Mouse (Mus musculus): ENCODE measurements around the gene Gsta1.
"Not testable (repeated sequence)": the region's sequence is repeated elsewhere in the genome, so short reads cannot be mapped to it uniquely, and the experiment has no call there.

The Gsta1 gene

DNA sequence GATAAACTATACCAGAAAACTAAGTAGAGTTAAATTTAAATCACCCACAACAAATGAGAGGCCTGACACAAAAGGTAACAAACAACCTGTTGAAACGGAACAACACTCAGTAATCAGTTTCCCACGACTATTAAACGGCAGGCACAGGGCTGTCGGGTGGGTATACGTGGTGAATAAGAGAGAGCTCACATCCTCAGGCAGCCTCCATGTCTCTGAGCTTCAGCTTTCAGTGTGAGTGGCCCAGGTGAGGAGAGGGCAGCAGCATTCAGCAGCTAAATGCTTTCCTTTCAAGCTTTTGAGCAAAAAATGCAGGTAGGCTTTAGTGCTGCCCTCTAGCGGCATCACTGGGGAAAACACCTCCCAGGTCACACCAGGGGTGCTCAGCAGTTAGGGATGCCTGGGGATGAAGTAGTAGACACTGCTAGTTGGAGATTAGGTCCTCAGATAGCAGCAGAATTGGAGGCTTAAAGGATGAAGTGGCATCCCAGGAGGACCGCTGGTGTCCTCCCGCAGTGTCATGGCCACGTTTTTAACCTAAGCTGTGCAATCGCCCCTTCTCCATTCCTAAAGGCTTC is 2.8 kb downstream of the Gsta1 start:
- in situ Hi-C loops (cut with MseI, MboI), result not testable (repeated sequence)

DNA sequence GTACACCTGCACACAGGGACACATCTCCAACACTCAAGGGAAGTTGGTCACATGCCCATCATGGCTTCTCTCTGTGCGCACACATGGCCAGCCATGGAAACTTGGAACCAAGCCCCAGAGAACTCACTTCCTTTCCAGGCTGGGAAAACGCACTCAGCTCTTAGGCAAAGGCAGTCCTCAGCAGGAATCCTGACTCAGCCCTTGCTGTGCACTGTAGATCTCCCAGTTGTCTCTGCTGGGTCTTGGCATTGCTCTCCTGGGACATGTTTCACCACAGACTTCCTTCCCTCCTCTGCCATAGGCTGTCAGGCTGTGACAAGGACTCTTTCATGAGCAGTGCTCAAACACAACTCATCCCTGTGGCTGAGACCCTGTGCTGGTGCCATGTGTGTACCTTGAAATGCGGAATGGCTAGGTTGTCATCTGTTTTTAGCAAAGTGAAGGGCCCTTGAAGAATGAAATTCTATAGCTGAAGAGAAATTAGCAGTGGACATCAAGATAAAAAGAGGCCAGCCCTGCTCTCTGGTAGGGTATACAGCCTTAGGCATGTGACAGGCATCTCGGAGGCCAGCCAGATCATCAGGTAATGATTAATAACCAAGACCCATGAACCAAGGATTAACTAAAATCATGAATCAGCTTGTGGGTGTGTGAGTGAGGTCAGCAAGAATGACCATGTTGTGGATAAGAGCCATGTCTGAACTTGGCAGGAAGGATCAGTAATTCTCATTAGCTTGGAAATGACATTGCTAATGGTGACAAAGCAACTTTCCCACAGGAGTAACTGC is 25.4 kb downstream of the Gsta1 start:
- in situ Hi-C loops (cut with MseI, MboI), result not testable (repeated sequence)

DNA sequence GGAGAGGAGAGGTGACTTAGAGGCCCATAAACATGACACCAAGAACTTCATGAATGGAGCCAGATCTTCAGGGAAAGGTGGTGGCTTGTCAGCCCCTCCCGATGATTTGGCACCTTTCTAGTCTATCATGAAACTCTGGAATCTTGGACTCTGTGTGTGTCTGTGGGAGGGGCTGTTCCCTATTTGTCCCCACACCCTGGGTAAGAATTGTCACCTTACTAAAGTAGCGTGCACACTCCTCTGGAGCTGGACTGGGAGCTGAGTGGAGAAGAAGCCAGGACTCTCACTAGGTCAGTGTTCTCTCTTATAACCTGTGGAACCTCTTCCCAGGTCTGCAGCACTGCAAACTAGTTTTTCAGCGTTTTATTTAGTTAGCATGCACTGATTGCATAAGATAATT is 26.5 kb downstream of the Gsta1 start, which contains the start of gene Gm3776:
Gene Gm3776, plus strand, starts transcription at position 216 of the 400 bp plus-strand sequence.
- in situ Hi-C loops (cut with MseI, MboI), result not testable (repeated sequence)

DNA sequence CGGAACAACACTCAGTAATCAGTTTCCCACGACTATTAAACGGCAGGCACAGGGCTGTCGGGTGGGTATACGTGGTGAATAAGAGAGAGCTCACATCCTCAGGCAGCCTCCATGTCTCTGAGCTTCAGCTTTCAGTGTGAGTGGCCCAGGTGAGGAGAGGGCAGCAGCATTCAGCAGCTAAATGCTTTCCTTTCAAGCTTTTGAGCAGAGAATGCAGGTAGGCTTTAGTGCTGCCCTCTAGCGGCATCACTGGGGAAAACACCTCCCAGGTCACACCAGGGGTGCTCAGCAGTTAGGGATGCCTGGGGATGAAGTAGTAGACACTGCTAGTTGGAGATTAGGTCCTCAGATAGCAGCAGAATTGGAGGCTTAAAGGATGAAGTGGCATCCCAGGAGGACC is 29.2 kb downstream of the Gsta1 start:
- in situ Hi-C loops (cut with MseI, MboI), result not testable (repeated sequence)

DNA sequence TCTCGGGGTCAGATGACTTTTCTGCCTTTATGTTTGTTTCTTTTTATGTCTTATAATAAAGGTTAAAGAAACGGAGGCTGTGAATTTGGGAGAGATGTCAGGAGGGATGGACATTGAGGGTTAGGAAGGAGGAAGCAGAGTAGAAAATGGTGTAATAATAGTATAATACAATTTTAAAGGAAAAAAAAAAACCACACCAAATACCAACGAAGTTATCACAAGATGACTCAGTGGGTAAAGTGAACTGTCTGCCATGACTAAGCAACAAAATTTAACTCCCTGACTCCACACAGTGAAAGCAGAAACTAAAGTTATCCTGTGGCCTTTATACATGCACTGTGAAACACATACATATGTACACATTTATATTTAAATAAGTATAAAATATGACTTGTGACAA is 40.5 kb downstream of the Gsta1 start:
- in situ Hi-C loops (cut with MseI, MboI), result not testable (repeated sequence)

DNA sequence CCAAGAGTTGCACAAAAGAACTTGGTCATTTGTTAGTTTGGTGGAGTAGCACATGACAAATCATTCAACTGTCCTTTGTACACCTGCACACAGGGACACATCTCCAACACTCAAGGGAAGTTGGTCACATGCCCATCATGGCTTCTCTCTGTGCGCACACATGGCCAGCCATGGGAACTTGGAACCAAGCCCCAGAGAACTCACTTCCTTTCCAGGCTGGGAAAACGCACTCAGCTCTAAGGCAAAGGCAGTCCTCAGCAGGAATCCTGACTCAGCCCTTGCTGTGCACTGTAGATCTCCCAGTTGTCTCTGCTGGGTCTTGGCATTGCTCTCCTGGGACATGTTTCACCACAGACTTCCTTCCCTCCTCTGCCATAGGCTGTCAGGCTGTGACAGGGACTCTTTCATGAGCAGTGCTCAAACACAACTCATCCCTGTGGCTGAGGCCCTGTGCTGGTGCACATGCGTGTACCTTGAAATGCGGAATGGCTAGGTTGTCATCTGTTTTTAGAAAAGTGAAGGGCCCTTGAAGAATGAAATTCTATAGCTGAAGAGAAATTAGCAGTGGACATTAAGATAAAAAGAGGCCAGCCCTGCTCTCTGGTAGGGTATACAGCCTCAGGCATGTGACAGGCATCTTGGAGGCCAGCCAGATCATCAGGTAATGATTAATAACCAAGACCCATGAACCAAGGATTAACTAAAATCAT is 51.7 kb downstream of the Gsta1 start:
- in situ Hi-C loops (cut with MseI, MboI), result not testable (repeated sequence)

DNA sequence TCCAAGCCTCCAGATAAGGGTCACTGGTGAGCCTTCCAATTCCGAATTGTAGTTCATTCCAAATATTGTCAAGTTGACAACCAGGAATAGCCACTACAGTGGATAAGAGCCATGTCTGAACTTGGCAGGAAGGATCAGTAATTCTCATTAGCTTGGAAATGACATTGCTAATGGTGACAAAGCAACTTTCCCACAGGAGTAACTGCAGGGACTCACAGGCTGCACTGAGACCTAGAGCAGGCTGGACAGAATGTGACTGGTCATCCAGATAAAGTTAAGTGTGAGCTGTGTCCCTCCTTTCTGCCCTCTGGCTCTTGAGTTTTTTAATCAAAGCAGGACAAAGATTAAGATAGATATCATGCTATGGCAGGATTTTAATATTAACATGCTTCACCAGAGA is 58.6 kb downstream of the Gsta1 start:
- in situ Hi-C loops (cut with MseI, MboI), result not testable (repeated sequence)

DNA sequence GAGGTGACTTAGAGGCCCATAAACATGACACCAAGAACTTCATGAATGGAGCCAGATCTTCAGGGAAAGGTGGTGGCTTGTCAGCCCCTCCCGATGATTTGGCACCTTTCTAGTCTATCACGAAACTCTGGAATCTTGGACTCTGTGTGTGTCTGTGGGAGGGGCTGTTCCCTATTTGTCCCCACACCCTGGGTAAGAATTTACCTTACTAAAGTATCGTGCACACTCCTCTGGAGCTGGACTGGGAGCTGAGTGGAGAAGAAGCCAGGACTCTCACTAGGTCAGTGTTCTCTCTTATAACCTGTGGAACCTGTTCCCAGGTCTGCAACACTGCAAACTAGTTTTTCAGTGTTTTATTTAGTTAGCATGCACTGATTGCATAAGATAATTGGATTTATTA is 59.3 kb downstream of the Gsta1 start, which contains the start of gene Gm10639:
Gene Gm10639, plus strand, starts transcription at position 201 of the 400 bp plus-strand sequence.
- in situ Hi-C loops (cut with MseI, MboI), result not testable (repeated sequence)
